Mouse (Mus musculus): Measurements from ENCODE around the gene Atn1. TPM values are rescaled to one million over a fixed set of nuclear protein-coding genes. Genes with fewer than 3 reads are reported as not detected.
A peak's percentile ranks its signal among the peaks of the same experiment; 100 is the strongest.

Gene Atn1
- total RNA-seq, 1 experiment = 8.9 TPM

- Histone ChIP-seq H3K36me3 (ENCODE audit: control insufficient read depth, insufficient read depth, low read length, poor library complexity, severe bottlenecking) (no peaks in the 10 kb centered on the region), H3K9ac (ENCODE audit: insufficient read depth, low read depth, low read length, poor library complexity, severe bottlenecking) (no peak overlapping the region), H3K9me3 (ENCODE audit: control insufficient read depth, insufficient read depth, low read depth, low read length) (no peaks in the 10 kb centered on the region), H3K4me3 (ENCODE audit: insufficient read depth in 1 of 2, low read depth in 1 of 2, low read length in 2 of 2, poor library complexity in 1 of 2, severe bottlenecking in 1 of 2) (peak overlapping the region in 1 of 2 experiments; percentile 54; a peak in 2 of 4 replicates), H3K4me1 (ENCODE audit: control insufficient read depth in 2 of 2, insufficient read depth in 2 of 2, low read length in 2 of 2, poor library complexity in 1 of 2) (peaks cover 3 to 23% of the 10 kb centered on the region in 2 experiments), H3K27ac (ENCODE audit: insufficient read depth, low read depth, low read length, poor library complexity, severe bottlenecking) (no peak overlapping the region)
- in situ Hi-C loops (cut with MboI; ENCODE audit: low sequenced_read_pairs in 2 of 2, unreplicated experiment in 2 of 2) = no loop called here
- no peak for DNase-seq (ENCODE audit: low read depth, low spot score)
- TF ChIP-seq MAFK (IDR thresholded peaks at IDR 0.05; ENCODE audit: insufficient read depth, low read depth, low read length) = no peak
- TF ChIP-seq CHD2 (IDR thresholded peaks at IDR 0.05; ENCODE audit: low read depth, low read length) = no peak
- TF ChIP-seq ZNF384 (IDR thresholded peaks at IDR 0.05; ENCODE audit: low read depth, low read length) = no peak
- TF ChIP-seq ZC3H11A (IDR thresholded peaks at IDR 0.05; ENCODE audit: borderline replicate concordance, low read depth, low read length) = no peak
- TF ChIP-seq HCFC1 (IDR thresholded peaks at IDR 0.05; ENCODE audit: borderline replicate concordance, insufficient read depth, low read length) = no peak
Observed at GRCm38 (mm10) chr6:124770013-124770412, 13.7 kb upstream of the Atn1 start.

DNA sequence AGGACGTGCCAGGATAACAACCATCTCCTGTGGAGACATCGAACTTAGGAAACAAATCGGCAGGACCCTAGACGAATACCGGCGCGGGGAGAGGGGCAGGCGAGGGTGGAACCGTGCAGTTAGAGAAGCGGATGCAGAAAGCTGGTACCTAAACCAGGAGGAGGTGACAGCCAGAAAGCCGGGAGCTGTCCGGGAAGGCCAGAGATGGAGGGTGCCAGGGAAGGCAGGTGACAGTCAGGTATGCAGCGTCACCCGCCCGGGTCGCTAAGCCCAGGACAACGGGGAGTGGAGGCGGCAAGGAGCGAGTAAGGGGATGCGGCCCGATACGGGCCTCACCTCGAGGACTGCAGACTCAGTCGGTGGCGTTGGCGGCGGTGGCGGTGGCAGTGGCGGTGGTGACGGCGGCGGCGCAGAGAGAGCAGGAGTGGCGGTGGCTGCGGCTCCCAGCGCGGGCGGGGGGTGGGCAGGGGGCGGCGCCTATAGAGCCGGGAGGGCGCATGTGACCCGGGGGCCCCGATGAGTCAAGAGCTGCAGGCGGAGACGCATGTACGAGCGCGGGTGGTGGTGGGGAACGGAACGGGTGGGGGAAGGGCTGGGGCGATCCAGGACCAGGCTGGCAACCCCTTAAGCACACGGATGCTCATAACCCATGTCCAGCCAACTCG is 12.9 kb upstream of the Atn1 start, which contains the start of gene Eno2:
Gene Eno2, minus strand, starts transcription at position 573 of the 665 bp plus-strand sequence.
- Histone ChIP-seq H3K9me3 (ENCODE audit: control insufficient read depth, insufficient read depth, low read depth, low read length) (no peaks in the 10 kb centered on the region), H3K4me3 (ENCODE audit: insufficient read depth in 1 of 2, low read depth in 1 of 2, low read length in 2 of 2, poor library complexity in 1 of 2, severe bottlenecking in 1 of 2) (peak within 1 kb of the TSS; percentile 54 to 65), H3K27ac (ENCODE audit: insufficient read depth, low read depth, low read length, poor library complexity, severe bottlenecking) (no peak within 1 kb of the TSS), H3K9ac (ENCODE audit: insufficient read depth, low read depth, low read length, poor library complexity, severe bottlenecking) (peak within 1 kb of the TSS; percentile 15), H3K4me1 (ENCODE audit: control insufficient read depth in 2 of 2, insufficient read depth in 2 of 2, low read length in 2 of 2, poor library complexity in 1 of 2) (peaks cover 3 to 23% of the 10 kb centered on the region in 2 experiments), H3K36me3 (ENCODE audit: control insufficient read depth, insufficient read depth, low read length, poor library complexity, severe bottlenecking) (no peaks in the 10 kb centered on the region)
- TF ChIP-seq HCFC1 (IDR thresholded peaks at IDR 0.05; ENCODE audit: borderline replicate concordance, insufficient read depth, low read length) = no peak
- no peak for TF ChIP-seq MAFK (IDR thresholded peaks at IDR 0.05; ENCODE audit: insufficient read depth, low read depth, low read length)
- TF ChIP-seq ZNF384 (IDR thresholded peaks at IDR 0.05; ENCODE audit: low read depth, low read length) = no peak
- no peak for TF ChIP-seq CHD2 (IDR thresholded peaks at IDR 0.05; ENCODE audit: low read depth, low read length)
- TF ChIP-seq ZC3H11A (IDR thresholded peaks at IDR 0.05; ENCODE audit: borderline replicate concordance, low read depth, low read length) = no peak
- in situ Hi-C loops (cut with MboI; ENCODE audit: low sequenced_read_pairs in 2 of 2, unreplicated experiment in 2 of 2) = no loop called here
- no peak for DNase-seq (ENCODE audit: low read depth, low spot score)

DNA sequence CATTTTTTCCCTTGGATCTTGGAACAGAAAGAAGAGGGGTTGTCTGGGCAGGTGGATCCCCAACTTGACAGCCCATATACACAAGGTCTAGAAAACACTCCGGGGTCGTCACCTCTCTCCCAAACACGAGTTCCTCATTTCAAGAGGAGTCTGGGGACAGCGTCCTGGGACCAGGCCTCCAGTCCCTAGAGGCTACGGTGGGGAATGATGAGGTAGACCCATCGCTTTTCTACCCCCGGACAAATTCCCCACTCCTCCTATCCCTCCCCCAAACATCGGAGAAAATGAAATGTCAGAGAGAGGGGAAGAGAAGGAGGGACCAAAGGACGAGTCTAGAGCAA is 12.3 kb upstream of the Atn1 start:
- Histone ChIP-seq H3K36me3 (ENCODE audit: control insufficient read depth, insufficient read depth, low read length, poor library complexity, severe bottlenecking) (no peaks in the 10 kb centered on the region), H3K4me3 (ENCODE audit: insufficient read depth in 1 of 2, low read depth in 1 of 2, low read length in 2 of 2, poor library complexity in 1 of 2, severe bottlenecking in 1 of 2) (peak overlapping the region; percentile 54 to 65; a peak in 3 of 4 replicates), H3K9ac (ENCODE audit: insufficient read depth, low read depth, low read length, poor library complexity, severe bottlenecking) (no peak overlapping the region), H3K27ac (ENCODE audit: insufficient read depth, low read depth, low read length, poor library complexity, severe bottlenecking) (no peak overlapping the region), H3K9me3 (ENCODE audit: control insufficient read depth, insufficient read depth, low read depth, low read length) (no peaks in the 10 kb centered on the region), H3K4me1 (ENCODE audit: control insufficient read depth in 2 of 2, insufficient read depth in 2 of 2, low read length in 2 of 2, poor library complexity in 1 of 2) (peaks cover 3 to 23% of the 10 kb centered on the region in 2 experiments)
- DNase-seq (ENCODE audit: low read depth, low spot score) = no peak
- in situ Hi-C loops (cut with MboI; ENCODE audit: low sequenced_read_pairs in 2 of 2, unreplicated experiment in 2 of 2) = no loop called here
- TF ChIP-seq ZC3H11A (IDR thresholded peaks at IDR 0.05; ENCODE audit: borderline replicate concordance, low read depth, low read length) (no peak), ZNF384 (IDR thresholded peaks at IDR 0.05; ENCODE audit: low read depth, low read length) (no peak), MAFK (IDR thresholded peaks at IDR 0.05; ENCODE audit: insufficient read depth, low read depth, low read length) (no peak)

- Histone ChIP-seq H3K4me3 (ENCODE audit: insufficient read depth in 1 of 2, low read depth in 1 of 2, low read length in 2 of 2, poor library complexity in 1 of 2, severe bottlenecking in 1 of 2) (peak overlapping the region; percentile 54 to 65), H3K9ac (ENCODE audit: insufficient read depth, low read depth, low read length, poor library complexity, severe bottlenecking) (peak overlapping the region; percentile 15), H3K27ac (ENCODE audit: insufficient read depth, low read depth, low read length, poor library complexity, severe bottlenecking) (no peak overlapping the region), H3K9me3 (ENCODE audit: control insufficient read depth, insufficient read depth, low read depth, low read length) (no peaks in the 10 kb centered on the region), H3K36me3 (ENCODE audit: control insufficient read depth, insufficient read depth, low read length, poor library complexity, severe bottlenecking) (no peaks in the 10 kb centered on the region), H3K4me1 (ENCODE audit: control insufficient read depth in 2 of 2, insufficient read depth in 2 of 2, low read length in 2 of 2, poor library complexity in 1 of 2) (peaks cover 3 to 23% of the 10 kb centered on the region in 2 experiments)
- peak; percentile 68 for DNase-seq (ENCODE audit: low read depth, low spot score)
- TF ChIP-seq CHD2 (IDR thresholded peaks at IDR 0.05; ENCODE audit: low read depth, low read length) (no peak), HCFC1 (IDR thresholded peaks at IDR 0.05; ENCODE audit: borderline replicate concordance, insufficient read depth, low read length) (no peak), ZC3H11A (IDR thresholded peaks at IDR 0.05; ENCODE audit: borderline replicate concordance, low read depth, low read length) (no peak), ZNF384 (IDR thresholded peaks at IDR 0.05; ENCODE audit: low read depth, low read length) (no peak), MAFK (IDR thresholded peaks at IDR 0.05; ENCODE audit: insufficient read depth, low read depth, low read length) (no peak)
- in situ Hi-C loops (cut with MboI; ENCODE audit: low sequenced_read_pairs in 2 of 2, unreplicated experiment in 2 of 2) = no loop called here
Observed at GRCm38 (mm10) chr6:124767920-124768703, 11.8 kb upstream of the Atn1 start.

Data from ES-E14 (cell line).